Mouse (Mus musculus): ENCODE results near the gene Cox11. TPM values are rescaled to one million over a fixed set of nuclear protein-coding genes. Genes with fewer than 3 reads are reported as not detected.
A peak's percentile ranks its signal among the peaks of the same experiment; 100 is the strongest.

Cox11 gene
- polyA plus RNA-seq, 1 experiment from 2014 or later = 23.6 TPM

GRCm38 (mm10) chr11:90657527-90657926 lies 19.6 kb downstream of the Cox11 start:
- no peaks in the 10 kb centered on the region for H3K4me1 ChIP-seq (replicated peaks; ENCODE audit: control insufficient read depth, insufficient read depth)
- H3K36me3 ChIP-seq (ENCODE audit: control insufficient read depth, insufficient read depth, low read length) = peaks cover 11% of the 10 kb centered on the region; the same call in 1 of the 2 replicates
- no peak for TF ChIP-seq CTCF (IDR thresholded peaks at IDR 0.05; ENCODE audit: low read depth)
- TF ChIP-seq EP300 (optimal IDR thresholded peaks at IDR 0.05) = no peak
- H3K4me3 ChIP-seq (ENCODE audit: low read depth, low read length) = no peak overlapping the region
- no peak overlapping the region for H3K4me2 ChIP-seq (replicated peaks; ENCODE audit: low read depth)
- DNase-seq (ENCODE audit: low spot score) (peak; percentile 61), ATAC-seq (ENCODE audit: low FRiP score, low TSS enrichment) (peak; percentile 91)
- H3K27me3 ChIP-seq (ENCODE audit: control insufficient read depth, insufficient read depth, low read length) = no peaks in the 10 kb centered on the region
- 67% methylated on average over 12 of the region's 12 CpGs for WGBS
- 0 out of 2 replicates have a peak overlapping the region, but pooled peaks have one; percentile 49 for H3K27ac ChIP-seq (replicated peaks)
- H3K9me3 ChIP-seq (ENCODE audit: control insufficient read depth, low read length) = no peaks in the 10 kb centered on the region
- no peak overlapping the region for H3K9ac ChIP-seq (ENCODE audit: low read length)

DNA sequence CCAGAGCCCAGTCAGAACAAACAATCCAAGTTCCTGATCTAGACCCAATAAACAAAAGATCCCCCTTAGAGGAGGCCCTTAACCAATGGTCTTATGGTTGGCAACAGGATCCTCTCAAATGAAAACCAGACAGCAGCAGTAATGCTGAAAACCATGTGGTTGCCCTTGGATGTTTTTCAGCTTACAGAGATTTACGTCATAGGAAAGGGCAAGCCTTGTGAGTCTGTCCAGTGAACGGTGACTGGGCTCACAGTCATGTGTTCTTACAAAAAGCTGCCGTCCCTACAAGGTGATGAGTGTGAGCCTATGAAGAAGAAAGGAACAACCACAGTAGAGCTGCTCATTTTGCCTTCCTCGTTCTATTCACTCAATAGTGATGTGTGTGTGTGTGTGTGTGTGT lies 22.7 kb downstream of the Cox11 start:
- no peak for ATAC-seq (ENCODE audit: low FRiP score, low TSS enrichment)
- Histone ChIP-seq H3K4me2 (replicated peaks; ENCODE audit: low read depth) (no peak overlapping the region), H3K27ac (replicated peaks) (no peak overlapping the region), H3K36me3 (ENCODE audit: control insufficient read depth, insufficient read depth, low read length) (peaks cover 11% of the 10 kb centered on the region; the same call in 1 of the 2 replicates), H3K9ac (ENCODE audit: low read length) (no peak overlapping the region), H3K9me3 (ENCODE audit: control insufficient read depth, low read length) (no peaks in the 10 kb centered on the region), H3K4me1 (replicated peaks; ENCODE audit: control insufficient read depth, insufficient read depth) (peaks cover 6% of the 10 kb centered on the region; the same call in 1 of the 2 replicates), H3K4me3 (ENCODE audit: low read depth, low read length) (no peak overlapping the region), H3K27me3 (ENCODE audit: control insufficient read depth, insufficient read depth, low read length) (no peaks in the 10 kb centered on the region)
- WGBS = 74% methylated on average over 4 of the region's 4 CpGs
- no peak for DNase-seq (ENCODE audit: low spot score)
- TF ChIP-seq CTCF (IDR thresholded peaks at IDR 0.05; ENCODE audit: low read depth) = no peak

DNA sequence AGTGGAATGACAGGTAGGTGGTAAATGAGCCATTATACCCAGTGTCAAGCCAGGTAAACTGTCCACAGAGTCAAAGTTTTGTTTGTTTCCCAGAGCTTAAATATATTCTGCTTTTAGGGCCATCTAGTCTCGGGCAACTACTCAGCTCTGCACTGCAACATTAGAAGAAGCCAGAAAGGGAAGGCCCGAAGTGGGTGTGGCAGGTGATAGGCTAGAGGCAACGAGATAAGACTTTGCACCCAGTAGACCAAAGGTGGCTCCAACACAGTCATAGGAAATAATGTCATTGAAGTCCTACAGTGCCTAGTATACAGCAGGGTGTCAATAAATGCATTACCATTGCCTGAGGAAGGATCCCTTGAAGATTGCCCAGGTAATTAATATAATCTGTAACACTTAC lies 25.1 kb downstream of the Cox11 start:
- TF ChIP-seq EP300 (optimal IDR thresholded peaks at IDR 0.05) = no peak
- no peak for TF ChIP-seq CTCF (IDR thresholded peaks at IDR 0.05; ENCODE audit: low read depth)
- Histone ChIP-seq H3K4me2 (replicated peaks; ENCODE audit: low read depth) (no peak overlapping the region), H3K27ac (replicated peaks) (peak overlapping the region; percentile 45; the same call in 1 of the 2 replicates), H3K36me3 (ENCODE audit: control insufficient read depth, insufficient read depth, low read length) (0 out of 2 replicates have a peak, but pooled peaks cover 5% of the 10 kb centered on the region), H3K9ac (ENCODE audit: low read length) (no peak overlapping the region), H3K27me3 (ENCODE audit: control insufficient read depth, insufficient read depth, low read length) (no peaks in the 10 kb centered on the region), H3K4me3 (ENCODE audit: low read depth, low read length) (no peak overlapping the region), H3K4me1 (replicated peaks; ENCODE audit: control insufficient read depth, insufficient read depth) (peaks cover 11% of the 10 kb centered on the region; the same call in 1 of the 2 replicates), H3K9me3 (ENCODE audit: control insufficient read depth, low read length) (no peaks in the 10 kb centered on the region)
- WGBS = 56% methylated on average over 3 of the region's 3 CpGs
- peak; percentile 46 for DNase-seq (ENCODE audit: low spot score)
- ATAC-seq (ENCODE audit: low FRiP score, low TSS enrichment) = peak; percentile 81

- WGBS = 57% methylated on average over 5 of the region's 5 CpGs
- DNase-seq (ENCODE audit: low spot score) (no peak), ATAC-seq (ENCODE audit: low FRiP score, low TSS enrichment) (no peak)
- H3K27me3 ChIP-seq (ENCODE audit: control insufficient read depth, insufficient read depth, low read length) = no peaks in the 10 kb centered on the region
- 0 out of 2 replicates have a peak, but pooled peaks cover 5% of the 10 kb centered on the region for H3K36me3 ChIP-seq (ENCODE audit: control insufficient read depth, insufficient read depth, low read length)
- peaks cover 11% of the 10 kb centered on the region; the same call in 1 of the 2 replicates for H3K4me1 ChIP-seq (replicated peaks; ENCODE audit: control insufficient read depth, insufficient read depth)
- TF ChIP-seq EP300 (optimal IDR thresholded peaks at IDR 0.05) (no peak), CTCF (IDR thresholded peaks at IDR 0.05; ENCODE audit: low read depth) (no peak)
- no peaks in the 10 kb centered on the region for H3K9me3 ChIP-seq (ENCODE audit: control insufficient read depth, low read length)
- H3K4me2 ChIP-seq (replicated peaks; ENCODE audit: low read depth) = no peak overlapping the region
- no peak overlapping the region for H3K9ac ChIP-seq (ENCODE audit: low read length)
- H3K4me3 ChIP-seq (ENCODE audit: low read depth, low read length) = no peak overlapping the region
- peak overlapping the region; percentile 75; the same call in 1 of the 2 replicates for H3K27ac ChIP-seq (replicated peaks)
These were observed 25.8 kb downstream of the Cox11 start for GRCm38 (mm10) chr11:90663618-90664297.

DNA sequence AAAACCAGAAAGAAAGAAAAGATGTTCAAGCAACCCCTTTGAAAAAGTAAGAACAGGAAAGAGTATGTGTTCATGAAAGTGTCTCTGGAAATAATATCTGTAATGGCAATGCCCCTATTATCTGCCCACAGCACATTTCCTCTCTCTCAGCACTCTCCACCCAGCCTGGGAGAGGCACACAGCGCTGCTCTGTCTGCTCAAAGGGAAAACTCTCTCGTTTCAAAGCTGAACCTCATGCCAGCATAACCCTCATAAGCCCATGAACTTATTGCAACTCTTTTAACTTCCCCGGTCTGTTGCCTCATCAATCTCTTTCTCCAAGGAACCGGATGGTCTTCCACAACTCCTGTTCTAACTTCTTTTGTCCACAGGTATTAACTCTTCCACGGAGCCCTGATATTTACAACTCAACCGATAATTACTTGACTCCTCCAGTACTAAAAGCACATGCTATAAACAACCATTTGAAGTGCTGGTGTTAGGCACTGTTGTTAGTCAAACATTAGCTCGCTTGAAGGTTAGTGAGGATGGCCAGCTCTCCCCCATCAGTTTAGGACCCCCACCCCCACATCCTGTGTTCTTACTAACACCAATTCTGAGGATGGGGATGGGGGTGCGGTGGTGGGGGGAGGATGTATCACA lies 26.5 kb downstream of the Cox11 start:
- TF ChIP-seq EP300 (optimal IDR thresholded peaks at IDR 0.05) = no peak
- no peak for TF ChIP-seq CTCF (IDR thresholded peaks at IDR 0.05; ENCODE audit: low read depth)
- Histone ChIP-seq H3K4me1 (replicated peaks; ENCODE audit: control insufficient read depth, insufficient read depth) (peaks cover 11% of the 10 kb centered on the region; the same call in 1 of the 2 replicates), H3K27ac (replicated peaks) (peak overlapping the region; percentile 75), H3K9ac (ENCODE audit: low read length) (0 out of 2 replicates have a peak overlapping the region, but pooled peaks have one; percentile 8), H3K4me2 (replicated peaks; ENCODE audit: low read depth) (peak overlapping the region; percentile 40; the same call in 1 of the 2 replicates), H3K9me3 (ENCODE audit: control insufficient read depth, low read length) (no peaks in the 10 kb centered on the region), H3K4me3 (ENCODE audit: low read depth, low read length) (no peak overlapping the region), H3K27me3 (ENCODE audit: control insufficient read depth, insufficient read depth, low read length) (no peaks in the 10 kb centered on the region), H3K36me3 (ENCODE audit: control insufficient read depth, insufficient read depth, low read length) (0 out of 2 replicates have a peak, but pooled peaks cover 5% of the 10 kb centered on the region)
- DNase-seq (ENCODE audit: low spot score) (no peak), ATAC-seq (ENCODE audit: low FRiP score, low TSS enrichment) (no peak; the same call in 1 of the 2 replicates)
- whole genome bisulfite sequencing = 8% methylated on average over 8 of the region's 8 CpGs

Measured in stomach, postnatal 0 days (tissue).